Mouse (Mus musculus): Measurements from ENCODE around the gene Pkmyt1. TPM values are rescaled to one million over a fixed set of nuclear protein-coding genes. Genes with fewer than 3 reads are reported as not detected.

The Pkmyt1 gene
- total RNA-seq (2014; fragmentation: Nextera tagmentation) (63.7 and 86.7 TPM in 2 replicates), total RNA-seq (2017) (22.0 and 24.3 TPM in 2 replicates)

DNA sequence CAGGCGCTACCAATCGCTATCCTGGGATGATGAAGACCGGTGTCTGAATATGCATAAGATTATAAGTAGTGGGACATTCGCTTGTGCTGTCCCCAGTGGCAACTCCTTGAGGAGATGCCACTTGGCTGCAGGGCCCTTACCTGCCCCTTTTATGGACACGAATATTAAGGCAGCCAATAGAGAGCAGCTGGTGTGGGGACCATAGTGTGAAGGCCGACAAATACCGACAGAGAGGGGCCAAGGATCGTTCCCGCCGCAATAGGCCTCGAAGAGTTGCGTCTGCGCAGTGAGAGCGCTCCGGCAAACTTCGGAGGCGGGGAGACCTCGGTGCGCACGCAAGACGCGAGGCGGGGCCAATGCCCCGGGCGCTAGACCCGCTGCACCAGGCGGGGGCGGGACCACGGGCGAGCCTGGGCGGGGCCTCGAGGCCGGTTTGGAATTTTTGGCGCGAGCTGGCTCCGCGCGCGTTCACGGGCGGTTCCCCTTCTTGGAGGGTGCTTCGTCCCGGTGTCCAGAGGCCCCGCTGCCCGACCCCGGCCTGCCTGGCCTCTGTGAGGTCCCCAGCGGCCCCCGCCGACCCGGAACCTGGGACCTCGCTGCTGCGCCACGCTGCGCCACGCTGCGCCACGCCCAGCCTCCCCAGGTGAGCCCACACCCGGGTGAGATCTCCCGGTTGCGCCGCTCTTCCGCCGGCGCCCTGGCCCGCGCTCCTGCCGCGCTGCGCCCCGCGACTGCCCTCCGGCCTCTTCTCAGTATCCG is at the start of gene Pkmyt1:
Gene Pkmyt1 (plus strand): TSS at position 338 of the 759 bp plus-strand sequence.
- ATAC-seq (replicated peaks; ENCODE audit: poor library complexity, severe bottlenecking), result peak; percentile 78

GRCm38 (mm10) chr17:23676473-23677031 is 49.6 kb upstream of the Pkmyt1 start:
- ATAC-seq (replicated peaks; ENCODE audit: poor library complexity, severe bottlenecking), result no peak; the same call in 1 of the 2 replicates

DNA sequence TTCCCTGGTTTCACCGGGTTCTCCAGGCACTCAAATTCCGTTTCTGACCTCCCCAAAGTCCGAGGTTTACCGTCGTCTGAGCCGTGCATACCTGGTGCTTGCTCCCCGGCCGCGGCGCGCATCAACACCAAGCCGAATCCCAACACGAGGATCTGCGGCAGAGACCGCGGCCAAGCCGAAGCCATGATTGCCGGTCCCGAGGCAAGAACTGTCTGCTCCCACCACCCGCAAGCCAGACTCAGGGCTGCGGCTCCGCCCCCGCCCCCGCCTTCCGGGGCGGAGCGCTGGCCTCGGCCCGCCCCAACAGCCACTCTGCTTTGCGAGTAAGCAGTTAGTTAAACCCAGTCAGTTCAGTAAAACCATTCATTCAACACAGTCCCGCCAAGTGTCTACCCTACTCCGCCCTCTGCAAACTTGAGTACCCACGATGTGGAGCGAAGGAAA is 48.9 kb upstream of the Pkmyt1 start, which contains the start of gene Tnfrsf12a:
Gene Tnfrsf12a (minus strand): TSS at position 233 of the 444 bp plus-strand sequence.
- ATAC-seq (replicated peaks; ENCODE audit: poor library complexity, severe bottlenecking), result peak; percentile 58

DNA sequence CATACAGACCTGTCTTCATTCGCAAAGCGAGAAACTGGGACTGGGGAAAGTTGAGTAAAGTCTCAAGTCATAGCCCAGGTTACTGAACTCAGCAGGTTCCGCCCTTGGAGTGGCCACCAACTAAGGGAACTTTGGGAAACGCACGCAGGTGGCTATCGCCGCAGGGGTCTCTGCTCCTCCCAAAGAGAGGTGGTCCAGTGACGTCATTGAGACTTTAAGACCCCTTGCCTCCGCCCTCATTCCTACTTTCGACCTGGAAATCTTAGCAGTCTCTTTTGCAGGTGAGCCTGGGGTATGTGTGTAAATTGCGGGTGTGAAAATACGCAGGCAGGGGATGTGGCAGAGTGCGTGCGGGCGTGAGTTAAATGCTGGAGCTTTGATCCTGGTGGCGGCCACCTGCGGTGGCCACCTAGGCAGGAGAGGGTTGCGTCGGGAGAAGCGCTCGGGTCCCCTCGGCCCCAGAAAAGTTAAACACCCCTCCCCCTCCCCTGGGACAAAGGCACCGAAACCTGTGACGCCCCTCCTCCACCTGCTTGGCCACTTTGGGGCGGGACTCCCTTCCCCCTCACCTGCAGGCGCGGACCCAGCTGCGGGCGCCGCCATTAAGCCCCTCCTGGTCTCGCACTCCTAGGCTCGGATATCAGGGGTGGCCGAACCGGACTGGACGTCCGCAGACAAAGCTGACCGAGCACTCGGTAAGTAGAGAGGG is 46.9 kb upstream of the Pkmyt1 start, which contains the start of gene Cldn6:
Gene Cldn6 (plus strand): TSS at position 123 of the 709 bp plus-strand sequence.
- no peak for ATAC-seq (replicated peaks; ENCODE audit: poor library complexity, severe bottlenecking)

DNA sequence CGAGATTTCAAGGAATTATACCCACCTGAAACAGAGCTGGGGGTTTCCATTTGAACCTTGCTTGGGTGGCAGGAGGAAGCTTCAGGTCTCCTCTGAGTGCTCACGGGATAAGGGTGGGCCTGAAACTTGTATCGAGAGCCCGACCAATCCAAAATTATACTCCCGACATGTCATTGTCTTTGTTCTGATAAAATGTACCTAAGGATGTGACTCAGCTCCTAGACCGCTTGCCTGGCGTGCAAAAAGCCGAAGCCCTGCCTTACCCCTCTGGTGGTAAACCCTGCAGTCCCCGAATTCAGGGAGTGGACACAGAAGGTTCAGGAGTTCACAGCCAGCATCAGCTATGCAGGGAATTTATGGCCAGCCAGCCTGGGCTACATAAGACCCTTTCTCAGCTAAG is 45.8 kb upstream of the Pkmyt1 start:
- no peak for ATAC-seq (replicated peaks; ENCODE audit: poor library complexity, severe bottlenecking)

- ATAC-seq (replicated peaks; ENCODE audit: poor library complexity, severe bottlenecking), result no peak
Observed at GRCm38 (mm10) chr17:23681086-23681485, 45.0 kb upstream of the Pkmyt1 start.

- ATAC-seq (replicated peaks; ENCODE audit: poor library complexity, severe bottlenecking), result no peak
Observed at GRCm38 (mm10) chr17:23682092-23682491, 44.0 kb upstream of the Pkmyt1 start.

DNA sequence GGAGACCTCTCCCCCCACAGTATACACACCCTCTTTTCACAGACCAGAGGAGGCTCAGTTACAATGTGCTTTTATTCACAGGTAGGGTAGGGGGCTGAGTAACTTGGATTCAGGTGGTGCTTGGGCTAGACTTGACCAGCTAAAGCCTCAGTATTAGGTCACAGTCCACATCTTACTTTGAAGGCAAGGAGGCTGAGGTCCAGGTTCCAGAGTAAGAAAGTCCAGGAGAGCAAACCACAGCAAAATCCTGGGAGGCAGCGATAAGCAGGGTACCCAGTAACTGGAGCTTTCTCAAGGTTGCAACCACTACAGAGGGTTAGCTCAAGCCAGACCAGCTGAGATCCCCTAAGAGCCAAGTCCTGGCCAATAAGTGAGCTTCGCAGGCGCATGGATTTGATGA is 43.6 kb upstream of the Pkmyt1 start:
- ATAC-seq (replicated peaks; ENCODE audit: poor library complexity, severe bottlenecking), result no peak

- 0 out of 2 replicates have a peak, but pooled peaks have one; percentile 11 for ATAC-seq (replicated peaks; ENCODE audit: poor library complexity, severe bottlenecking)
Observed at GRCm38 (mm10) chr17:23683226-23683625, 42.9 kb upstream of the Pkmyt1 start.

GRCm38 (mm10) chr17:23683856-23684672 is 42.1 kb upstream of the Pkmyt1 start, which contains the start of gene Cldn9:
TSS of gene Cldn9 (minus strand) at chr17:23684026.
- peak; percentile 52 for ATAC-seq (replicated peaks; ENCODE audit: poor library complexity, severe bottlenecking)

DNA sequence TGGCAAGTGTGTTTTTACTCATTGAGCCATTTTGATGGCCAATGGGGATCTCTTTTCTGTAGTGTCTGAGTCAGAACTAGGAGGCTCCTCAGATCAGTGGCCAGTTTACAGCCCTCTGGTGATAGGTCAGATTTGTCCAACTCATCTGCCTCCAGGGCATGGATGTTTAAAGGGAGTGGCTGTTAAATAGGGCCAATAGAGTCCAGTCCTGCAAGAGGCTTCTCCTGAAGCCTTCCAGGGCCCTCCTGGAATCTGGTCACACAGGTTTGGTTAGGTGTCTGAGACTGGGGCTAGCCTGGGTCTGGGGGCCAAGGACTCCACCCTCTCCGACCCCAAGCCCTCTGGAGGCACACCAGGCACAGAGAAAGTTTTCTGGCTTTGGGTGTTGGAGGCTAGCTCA is 31.6 kb upstream of the Pkmyt1 start:
- ATAC-seq (replicated peaks; ENCODE audit: poor library complexity, severe bottlenecking), result no peak

DNA sequence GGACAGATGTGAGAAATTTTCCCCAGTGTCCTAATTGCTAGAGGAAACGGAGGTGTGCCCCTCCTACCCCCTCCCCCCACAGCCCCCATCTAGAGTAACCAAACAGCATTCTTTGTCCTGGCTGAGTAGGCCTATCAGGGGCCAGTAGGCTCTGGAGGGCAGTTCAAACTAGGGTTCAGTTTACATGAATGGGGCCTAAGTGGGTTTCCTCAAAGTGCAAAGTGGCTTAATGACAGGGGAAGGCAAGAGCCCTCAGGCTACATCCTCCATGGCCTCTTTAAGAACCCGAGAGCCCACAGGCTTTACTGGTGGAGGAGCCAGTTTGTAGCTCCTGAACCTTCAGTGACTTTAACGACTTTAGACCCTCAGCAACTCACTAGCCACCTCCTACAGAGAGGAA is 30.3 kb upstream of the Pkmyt1 start:
- ATAC-seq (replicated peaks; ENCODE audit: poor library complexity, severe bottlenecking), result no peak

GRCm38 (mm10) chr17:23699131-23700077 is 26.7 kb upstream of the Pkmyt1 start:
- peak; percentile 20 for ATAC-seq (replicated peaks; ENCODE audit: poor library complexity, severe bottlenecking)

GRCm38 (mm10) chr17:23700079-23700478 is 26.1 kb upstream of the Pkmyt1 start:
- ATAC-seq (replicated peaks; ENCODE audit: poor library complexity, severe bottlenecking), result peak; percentile 99

- ATAC-seq (replicated peaks; ENCODE audit: poor library complexity, severe bottlenecking), result no peak
Observed at GRCm38 (mm10) chr17:23703301-23703700, 22.8 kb upstream of the Pkmyt1 start.

- ATAC-seq (replicated peaks; ENCODE audit: poor library complexity, severe bottlenecking), result no peak
Observed at GRCm38 (mm10) chr17:23704741-23705140, 21.4 kb upstream of the Pkmyt1 start.

DNA sequence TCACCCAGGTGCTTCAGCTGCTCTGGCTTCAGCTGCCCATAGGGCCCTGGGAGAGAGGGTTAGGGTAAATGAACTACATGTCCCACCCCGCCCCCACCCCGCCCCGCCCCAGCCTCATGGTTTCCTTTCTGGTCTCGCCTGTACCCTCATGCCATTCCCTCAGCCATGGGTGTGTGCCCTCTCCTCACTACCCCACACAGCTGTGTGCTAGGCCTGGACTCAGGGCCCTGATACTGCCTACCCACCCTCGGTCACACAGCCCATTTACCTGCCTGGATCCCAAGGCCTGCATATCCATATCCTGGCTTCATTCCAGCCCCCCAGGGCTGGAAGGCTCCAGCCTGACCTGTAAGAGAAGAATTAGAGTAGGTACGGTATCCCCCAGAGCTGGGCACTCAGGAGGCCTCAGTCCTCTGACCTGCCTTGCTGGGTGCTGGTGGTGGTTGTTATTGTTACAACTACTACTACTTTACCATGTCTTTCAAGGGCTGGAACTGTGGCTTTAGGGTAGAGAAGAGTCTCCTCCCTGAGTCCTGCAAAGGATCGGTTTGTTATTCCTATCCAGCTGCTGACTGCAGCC is 20.5 kb upstream of the Pkmyt1 start:
- no peak for ATAC-seq (replicated peaks; ENCODE audit: poor library complexity, severe bottlenecking)

DNA sequence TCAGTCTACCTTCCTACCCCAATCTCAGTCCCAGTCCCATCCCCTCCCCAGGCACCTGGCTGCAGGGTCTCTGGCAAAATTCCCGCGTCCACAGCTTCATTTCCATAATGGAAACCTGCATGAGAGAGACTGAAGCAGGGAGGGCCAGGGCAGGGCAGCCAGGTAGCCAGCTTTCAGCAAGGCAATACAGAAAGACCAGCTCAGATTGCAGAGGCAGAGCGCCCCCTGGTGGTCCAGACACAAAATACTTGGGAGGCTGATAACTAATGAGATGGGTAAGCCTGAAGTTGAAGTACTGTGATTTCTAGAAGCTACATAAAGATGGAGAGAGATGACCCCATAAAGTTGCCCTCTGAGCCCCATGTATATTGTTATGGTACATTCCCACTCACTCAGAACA is 19.9 kb upstream of the Pkmyt1 start:
- ATAC-seq (replicated peaks; ENCODE audit: poor library complexity, severe bottlenecking), result peak; percentile 79

- ATAC-seq (replicated peaks; ENCODE audit: poor library complexity, severe bottlenecking), result no peak
Observed at GRCm38 (mm10) chr17:23717003-23717402, 9.1 kb upstream of the Pkmyt1 start.

All from granulocyte monocyte progenitor cell, adult 5-6 weeks (primary cell).